ENCODE assay signal across 32 mouse cellular contexts in the genomic region with DNA sequence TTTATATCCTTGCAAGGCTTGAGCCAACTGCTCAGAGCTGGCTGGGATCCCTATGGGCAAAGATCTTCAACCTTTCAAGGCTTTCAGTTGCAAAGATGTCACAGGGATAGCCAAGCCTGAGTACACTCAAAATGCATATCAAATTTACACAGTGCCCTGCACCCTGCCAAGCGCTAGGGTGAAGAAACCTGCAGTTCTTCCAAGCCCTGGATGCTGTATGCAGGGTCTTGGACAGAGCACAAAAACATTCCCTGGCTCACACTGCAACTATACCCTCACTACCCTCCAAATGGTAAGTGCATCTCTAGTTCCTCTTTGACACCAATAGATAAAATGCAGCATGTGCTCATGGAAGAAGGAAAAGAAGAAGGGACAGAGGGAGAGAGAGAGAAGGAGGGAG.
"Had no signal": no experiment of that assay in that cellular context is flagged by ENCODE, and none has a peak within 500 bp of the region (broad histone marks: within the 10 kb centered on the region; RNA-seq: fewer than 3 reads in every experiment).

No protein-coding gene starts in this region.

- ATAC-seq: liver, embryonic 12.5 days; liver, postnatal 0 days; lung, postnatal 0 days; midbrain, embryonic 13.5 days; midbrain, embryonic 15.5 days; midbrain, embryonic 16.5 days had no signal

- H3K4me2 ChIP-seq: limb, embryonic 12.5 days; limb, embryonic 13.5 days; limb, embryonic 15.5 days; liver, embryonic 11.5 days; liver, embryonic 12.5 days; liver, embryonic 13.5 days; liver, embryonic 15.5 days; lung, embryonic 14.5 days; lung, embryonic 15.5 days; midbrain, embryonic 11.5 days; midbrain, embryonic 12.5 days; midbrain, embryonic 13.5 days; midbrain, embryonic 15.5 days; neural tube, embryonic 12.5 days had no signal

- DNase-seq: left cerebral cortex, postnatal 4 days; liver; liver, embryonic 13.5 days; liver, postnatal 0 days; lung, adult 18-20 months; lung, adult 2 months; lung, embryonic 14.5 days; lung, postnatal 10 days; lung, postnatal 14 days; lung, postnatal 36 days; lung, postnatal 4 days; midbrain, embryonic 14.5 days had no signal

- H3K27ac ChIP-seq: limb, embryonic 10.5 days; limb, embryonic 12.5 days; limb, embryonic 13.5 days; limb, embryonic 15.5 days; liver, embryonic 12.5 days; liver, embryonic 13.5 days; liver, embryonic 14.5 days; liver, embryonic 15.5 days; lung, embryonic 15.5 days; macrophage; midbrain, embryonic 10.5 days; midbrain, embryonic 12.5 days; midbrain, embryonic 13.5 days; midbrain, embryonic 15.5 days; neural tube, embryonic 12.5 days had no signal

- H3K9ac ChIP-seq: limb, embryonic 12.5 days; limb, embryonic 13.5 days; limb, embryonic 15.5 days; liver, embryonic 12.5 days; liver, embryonic 13.5 days; liver, embryonic 14.5 days; liver, embryonic 15.5 days; liver, postnatal 0 days; lung, embryonic 14.5 days; lung, embryonic 15.5 days; midbrain, embryonic 12.5 days; midbrain, embryonic 13.5 days; midbrain, embryonic 15.5 days; neural tube, embryonic 12.5 days had no signal

- H3K36me3 ChIP-seq: limb, embryonic 10.5 days; limb, embryonic 12.5 days; limb, embryonic 13.5 days; limb, embryonic 15.5 days; liver, embryonic 12.5 days; liver, embryonic 13.5 days; liver, embryonic 15.5 days; lung, embryonic 15.5 days; midbrain, embryonic 10.5 days; midbrain, embryonic 12.5 days; midbrain, embryonic 13.5 days; midbrain, embryonic 15.5 days; neural tube, embryonic 12.5 days had no signal

- H3K27me3 ChIP-seq: limb, embryonic 12.5 days; limb, embryonic 13.5 days; limb, embryonic 15.5 days; liver, embryonic 12.5 days; liver, embryonic 13.5 days; liver, embryonic 15.5 days; lung, embryonic 15.5 days; megakaryocyte, embryonic 14.5 days; midbrain, embryonic 12.5 days; midbrain, embryonic 13.5 days; midbrain, embryonic 15.5 days; neural tube, embryonic 12.5 days had no signal

- H3K4me3 ChIP-seq: limb, embryonic 10.5 days; limb, embryonic 12.5 days; limb, embryonic 13.5 days; limb, embryonic 15.5 days; liver, embryonic 12.5 days; liver, embryonic 13.5 days; liver, embryonic 15.5 days; lung, embryonic 15.5 days; megakaryocyte, embryonic 14.5 days; midbrain, embryonic 10.5 days; midbrain, embryonic 12.5 days; midbrain, embryonic 13.5 days; midbrain, embryonic 15.5 days; myocyte; neural tube, embryonic 12.5 days had no signal

- H3K9me3 ChIP-seq: limb, embryonic 10.5 days; limb, embryonic 12.5 days; limb, embryonic 13.5 days; limb, embryonic 15.5 days; liver, embryonic 12.5 days; liver, embryonic 13.5 days; liver, embryonic 15.5 days; lung, embryonic 15.5 days; megakaryocyte, embryonic 14.5 days; midbrain, embryonic 10.5 days; midbrain, embryonic 12.5 days; midbrain, embryonic 13.5 days; midbrain, embryonic 15.5 days; neural tube, embryonic 12.5 days had no signal

- H3K4me1 ChIP-seq: limb, embryonic 10.5 days; limb, embryonic 12.5 days; limb, embryonic 13.5 days; limb, embryonic 15.5 days; liver, embryonic 12.5 days; liver, embryonic 13.5 days; liver, embryonic 15.5 days; lung, embryonic 15.5 days; megakaryocyte, embryonic 14.5 days; midbrain, embryonic 10.5 days; midbrain, embryonic 12.5 days; midbrain, embryonic 13.5 days; midbrain, embryonic 15.5 days; neural tube, embryonic 12.5 days had no signal
